Mouse (Mus musculus): ENCODE data around the gene Oasl1.
"Not testable (repeated sequence)": the region's sequence is repeated elsewhere in the genome, so short reads cannot be mapped to it uniquely, and the experiment has no call there.

Oasl1 gene

GRCm38 (mm10) chr5:114922998-114923473, at the start of gene Oasl1:
Gene Oasl1 (plus strand): TSS chr5:114923240.
- peak; percentile 46 for DNase-seq (ENCODE audit: low spot score)

GRCm38 (mm10) chr5:114875858-114876257, 47.2 kb upstream of the Oasl1 start:
- peak; percentile 40 for DNase-seq (ENCODE audit: low spot score)

- no peak for DNase-seq (ENCODE audit: low spot score)
Observed at GRCm38 (mm10) chr5:114876331-114876730, 46.7 kb upstream of the Oasl1 start.

GRCm38 (mm10) chr5:114877487-114877886, 45.6 kb upstream of the Oasl1 start:
- DNase-seq (ENCODE audit: low spot score): no peak

- no peak for DNase-seq (ENCODE audit: low spot score)
Observed at GRCm38 (mm10) chr5:114879399-114879798, 43.6 kb upstream of the Oasl1 start.

- not testable (repeated sequence) for DNase-seq (ENCODE audit: low spot score)
Observed at GRCm38 (mm10) chr5:114882319-114882718, 40.7 kb upstream of the Oasl1 start.

GRCm38 (mm10) chr5:114883022-114883421, 40.0 kb upstream of the Oasl1 start:
- DNase-seq (ENCODE audit: low spot score): no peak

GRCm38 (mm10) chr5:114886801-114887200, 36.2 kb upstream of the Oasl1 start:
- no peak for DNase-seq (ENCODE audit: low spot score)

- DNase-seq (ENCODE audit: low spot score): no peak
Observed at GRCm38 (mm10) chr5:114888995-114889394, 34.0 kb upstream of the Oasl1 start.

- no peak for DNase-seq (ENCODE audit: low spot score)
Observed at GRCm38 (mm10) chr5:114895542-114895941, 27.5 kb upstream of the Oasl1 start.

- DNase-seq (ENCODE audit: low spot score): no peak
Observed at GRCm38 (mm10) chr5:114896688-114897373, 26.2 kb upstream of the Oasl1 start, which contains the start of gene Oasl2. Gene Oasl2 (plus strand): TSS chr5:114896936.

GRCm38 (mm10) chr5:114897374-114897793, 25.7 kb upstream of the Oasl1 start:
- no peak for DNase-seq (ENCODE audit: low spot score)

GRCm38 (mm10) chr5:114898857-114899256, 24.2 kb upstream of the Oasl1 start:
- no peak for DNase-seq (ENCODE audit: low spot score)

- peak; percentile 38 for DNase-seq (ENCODE audit: low spot score)
Observed at GRCm38 (mm10) chr5:114902413-114902812, 20.6 kb upstream of the Oasl1 start.

- DNase-seq (ENCODE audit: low spot score): no peak
Observed at GRCm38 (mm10) chr5:114908598-114909305, 14.3 kb upstream of the Oasl1 start.

GRCm38 (mm10) chr5:114913686-114914085, 9.4 kb upstream of the Oasl1 start:
- DNase-seq (ENCODE audit: low spot score): no peak

GRCm38 (mm10) chr5:114914855-114915254, 8.2 kb upstream of the Oasl1 start:
- DNase-seq (ENCODE audit: low spot score): no peak

- no peak for DNase-seq (ENCODE audit: low spot score)
Observed at GRCm38 (mm10) chr5:114915854-114916253, 7.2 kb upstream of the Oasl1 start.

- DNase-seq (ENCODE audit: low spot score): no peak
Observed at GRCm38 (mm10) chr5:114916777-114917176, 6.3 kb upstream of the Oasl1 start.

- not testable (repeated sequence) for DNase-seq (ENCODE audit: low spot score)
Observed at GRCm38 (mm10) chr5:114917357-114917756, 5.7 kb upstream of the Oasl1 start.

GRCm38 (mm10) chr5:114921551-114922365, 1.3 kb upstream of the Oasl1 start:
- peak; percentile 17 for DNase-seq (ENCODE audit: low spot score)

- no peak for DNase-seq (ENCODE audit: low spot score)
Observed at GRCm38 (mm10) chr5:114922366-114922731, 691 bp upstream of the Oasl1 start.
